Mouse (Mus musculus) cortical plate, adult 2 months (tissue): ENCODE measurements around the gene Arid1b.

ENCODE experiments used
- CTCF ChIP-seq: fragments of 200-500 bp; IDR thresholded peaks from 2 replicates; pipeline ENCODE4 v1.5.1; 2011; ENCODE audit warnings: mild to moderate bottlenecking, control low read depth, low read length; ENCODE audit not compliant: insufficient read depth; ENCODE audit errors: extremely low read depth
- POLR2A ChIP-seq: fragments of 200-500 bp; IDR thresholded peaks from 2 replicates; pipeline ENCODE4 v1.6.1; 2011; ENCODE audit warnings: mild to moderate bottlenecking, low read length, control low read depth; ENCODE audit not compliant: insufficient read depth; ENCODE audit errors: extremely low read depth

DNA sequence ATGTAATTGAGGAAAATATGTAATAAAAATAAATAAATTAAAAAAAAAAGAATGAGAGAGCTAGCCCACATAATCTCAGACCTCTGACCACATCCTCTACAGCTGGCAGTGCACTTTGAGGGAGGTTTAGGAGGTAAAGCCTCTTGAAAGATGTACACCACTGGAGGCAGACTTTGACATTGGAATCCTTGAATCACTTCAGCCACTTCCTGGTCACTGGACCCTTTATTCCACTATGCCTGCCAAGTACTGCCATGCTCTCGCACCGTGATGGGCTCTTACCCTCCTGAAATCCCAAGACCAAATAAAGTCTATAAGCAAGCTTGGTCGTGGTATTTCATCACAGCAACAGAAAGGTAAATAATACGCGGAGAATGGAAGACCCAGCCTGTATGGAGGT is 25.3 kb upstream of the Arid1b start:
- TF ChIP-seq CTCF (no peak), POLR2A (no peak)
